In the genomic region with DNA sequence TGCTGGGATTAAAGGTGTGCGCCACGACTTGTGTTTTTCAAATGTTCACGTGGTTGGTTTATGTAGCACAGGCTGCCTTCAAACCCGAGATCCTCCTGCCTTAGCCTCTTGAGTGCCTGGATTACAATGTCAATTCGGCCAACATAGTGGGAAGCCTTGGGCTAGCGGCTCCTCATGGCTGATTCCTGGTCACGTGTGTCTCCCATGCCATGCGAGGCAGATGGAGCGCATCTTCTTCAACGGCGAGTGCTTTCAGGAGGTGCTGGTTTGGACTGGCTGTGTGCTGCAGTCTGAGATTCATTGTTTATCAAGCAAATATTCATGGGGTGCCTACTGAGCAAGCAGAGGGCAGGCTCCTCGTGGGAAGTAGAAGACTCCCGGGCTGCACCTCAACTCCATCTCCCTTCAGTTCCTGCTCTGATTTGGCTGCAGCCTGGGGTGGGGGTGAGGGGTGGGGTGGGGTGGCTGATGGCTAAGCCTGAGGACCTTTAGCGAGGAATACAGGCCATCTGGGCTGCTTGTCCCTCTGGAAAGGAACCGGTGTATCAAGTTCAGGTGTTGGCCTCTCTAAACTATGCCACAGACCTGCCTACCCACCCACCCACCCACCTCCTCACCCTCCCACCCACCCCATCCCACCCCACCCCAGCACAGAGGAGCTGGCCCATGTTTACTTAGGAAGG, we compare ENCODE assay signal across 19 mouse cellular contexts. TPM values are rescaled to one million over a fixed set of nuclear protein-coding genes. Genes with fewer than 3 reads are reported as not detected.
A peak's percentile ranks its signal among the peaks of the same experiment; 100 is the strongest.
DNase-seq lines count a peak whose midpoint lies in the region; ATAC-seq and TF ChIP-seq lines count a peak whose summit lies in the region.
"Had no signal": no experiment of that assay in that cellular context is flagged by ENCODE, and none has a peak within 500 bp of the region (broad histone marks: within the 10 kb centered on the region; RNA-seq: fewer than 3 reads in every experiment).

No protein-coding gene starts in this region.

- H3K9ac ChIP-seq in hindbrain, embryonic 13.5 days: no peak overlapping the region
- no peak overlapping the region for H3K9ac ChIP-seq in lung, embryonic 15.5 days
- no peak overlapping the region for H3K9ac ChIP-seq in embryonic facial prominence, embryonic 15.5 days
- no peak overlapping the region for H3K9ac ChIP-seq in stomach, postnatal 0 days (ENCODE audit: low read length)
- H3K9ac ChIP-seq: limb, embryonic 15.5 days; liver, postnatal 0 days; midbrain, embryonic 12.5 days; neural tube, embryonic 12.5 days had no signal

- no peaks in the 10 kb centered on the region for H3K36me3 ChIP-seq in hindbrain, embryonic 10.5 days
- H3K36me3 ChIP-seq in hindbrain, embryonic 13.5 days: no peaks in the 10 kb centered on the region
- no peaks in the 10 kb centered on the region for H3K36me3 ChIP-seq in lung, embryonic 15.5 days
- no peaks in the 10 kb centered on the region for H3K36me3 ChIP-seq in embryonic facial prominence, embryonic 15.5 days
- H3K36me3 ChIP-seq in stomach, postnatal 0 days (ENCODE audit: control insufficient read depth, insufficient read depth, low read length): no peaks in the 10 kb centered on the region
- H3K36me3 ChIP-seq: limb, embryonic 15.5 days; midbrain, embryonic 12.5 days; neural tube, embryonic 12.5 days had no signal

- no peak for TF ChIP-seq CTCF in stomach, postnatal 0 days (IDR thresholded peaks at IDR 0.05; ENCODE audit: low read depth)

- no peaks in the 10 kb centered on the region for H3K27me3 ChIP-seq in hindbrain, embryonic 10.5 days (ENCODE audit: insufficient read depth, poor library complexity, severe bottlenecking)
- no peaks in the 10 kb centered on the region for H3K27me3 ChIP-seq in hindbrain, embryonic 13.5 days
- no peaks in the 10 kb centered on the region for H3K27me3 ChIP-seq in lung, embryonic 15.5 days
- no peaks in the 10 kb centered on the region for H3K27me3 ChIP-seq in embryonic facial prominence, embryonic 15.5 days
- no peaks in the 10 kb centered on the region for H3K27me3 ChIP-seq in stomach, postnatal 0 days (ENCODE audit: control insufficient read depth, insufficient read depth, low read length)
- H3K27me3 ChIP-seq: limb, embryonic 15.5 days; midbrain, embryonic 12.5 days; neural tube, embryonic 12.5 days had no signal

- no peak overlapping the region for H3K4me3 ChIP-seq in hindbrain, embryonic 10.5 days
- no peak overlapping the region for H3K4me3 ChIP-seq in hindbrain, embryonic 13.5 days
- no peak overlapping the region for H3K4me3 ChIP-seq in lung, embryonic 15.5 days
- no peak overlapping the region for H3K4me3 ChIP-seq in embryonic facial prominence, embryonic 15.5 days (replicated peaks)
- H3K4me3 ChIP-seq in stomach, postnatal 0 days (ENCODE audit: low read depth, low read length): no peak overlapping the region
- H3K4me3 ChIP-seq: heart, adult 2 months; limb, embryonic 15.5 days; midbrain, embryonic 12.5 days; neural tube, embryonic 12.5 days had no signal

- WGBS in hindbrain, embryonic 10.5 days: 84% methylated on average over 15 of the region's 15 CpGs
- 82% methylated on average over 14 of the region's 15 CpGs for WGBS in hindbrain, embryonic 13.5 days
- 57% methylated on average over 15 of the region's 15 CpGs for WGBS in lung, embryonic 15.5 days
- WGBS in embryonic facial prominence, embryonic 15.5 days: 72% methylated on average over 15 of the region's 15 CpGs
- 52% methylated on average over 15 of the region's 15 CpGs for WGBS in stomach, postnatal 0 days

- no peaks in the 10 kb centered on the region for H3K9me3 ChIP-seq in hindbrain, embryonic 10.5 days
- no peaks in the 10 kb centered on the region for H3K9me3 ChIP-seq in hindbrain, embryonic 13.5 days
- no peaks in the 10 kb centered on the region for H3K9me3 ChIP-seq in lung, embryonic 15.5 days
- H3K9me3 ChIP-seq in embryonic facial prominence, embryonic 15.5 days (replicated peaks): no peaks in the 10 kb centered on the region
- no peaks in the 10 kb centered on the region for H3K9me3 ChIP-seq in stomach, postnatal 0 days (ENCODE audit: control insufficient read depth, low read length)
- H3K9me3 ChIP-seq: limb, embryonic 15.5 days; midbrain, embryonic 12.5 days; neural tube, embryonic 12.5 days had no signal

- no peak for TF ChIP-seq EP300 in stomach, postnatal 0 days (optimal IDR thresholded peaks at IDR 0.05)

- DNase-seq in hindbrain, embryonic 10.5 days (ENCODE audit: low spot score): no peak
- no peak for DNase-seq in lung, adult 18-20 months
- DNase-seq in stomach, postnatal 0 days (ENCODE audit: low spot score): no peak
- DNase-seq in layer of hippocampus, postnatal 10 days (ENCODE audit: low spot score in 2 of 2): no peak
- DNase-seq: adrenal gland, postnatal 25 days; gastrocnemius, postnatal 25 days; heart, adult 2 months; layer of hippocampus, postnatal 36 days; liver, postnatal 0 days; right cerebral cortex, adult 18-20 months; thymus, postnatal 4 days had no signal

- 0 out of 2 replicates have a peak overlapping the region, but pooled peaks have one; percentile 29 for H3K27ac ChIP-seq in hindbrain, embryonic 10.5 days
- no peak overlapping the region for H3K27ac ChIP-seq in hindbrain, embryonic 13.5 days
- H3K27ac ChIP-seq in lung, embryonic 15.5 days: peak overlapping the region; percentile 82
- peak overlapping the region; percentile 55; the same call in 1 of the 2 replicates for H3K27ac ChIP-seq in embryonic facial prominence, embryonic 15.5 days (replicated peaks)
- peak overlapping the region; percentile 49; the same call in 1 of the 2 replicates for H3K27ac ChIP-seq in stomach, postnatal 0 days (replicated peaks)
- H3K27ac ChIP-seq: heart, adult 2 months; limb, embryonic 15.5 days; midbrain, embryonic 12.5 days; neural tube, embryonic 12.5 days had no signal

- H3K4me2 ChIP-seq in hindbrain, embryonic 13.5 days: no peak overlapping the region
- H3K4me2 ChIP-seq in lung, embryonic 15.5 days: no peak overlapping the region
- H3K4me2 ChIP-seq in embryonic facial prominence, embryonic 15.5 days (replicated peaks): no peak overlapping the region
- H3K4me2 ChIP-seq in stomach, postnatal 0 days (replicated peaks; ENCODE audit: low read depth): no peak overlapping the region
- H3K4me2 ChIP-seq: limb, embryonic 15.5 days; midbrain, embryonic 12.5 days; neural tube, embryonic 12.5 days had no signal

- H3K4me1 ChIP-seq in hindbrain, embryonic 10.5 days (replicated peaks): peaks cover 43% of the 10 kb centered on the region
- H3K4me1 ChIP-seq in hindbrain, embryonic 13.5 days (replicated peaks): 0 out of 2 replicates have a peak, but pooled peaks cover 4% of the 10 kb centered on the region
- peaks cover 42% of the 10 kb centered on the region for H3K4me1 ChIP-seq in lung, embryonic 15.5 days
- peaks cover 39% of the 10 kb centered on the region for H3K4me1 ChIP-seq in embryonic facial prominence, embryonic 15.5 days
- H3K4me1 ChIP-seq in stomach, postnatal 0 days (replicated peaks; ENCODE audit: control insufficient read depth, insufficient read depth): no peaks in the 10 kb centered on the region
- H3K4me1 ChIP-seq: neural tube, embryonic 12.5 days had no signal

- no peak for ATAC-seq in hindbrain, embryonic 13.5 days (ENCODE audit: low FRiP score)
- ATAC-seq in lung, embryonic 15.5 days (ENCODE audit: borderline replicate concordance, extremely low read depth, low FRiP score, low TSS enrichment): peak; percentile 13; the same call in 1 of the 2 replicates
- ATAC-seq in embryonic facial prominence, embryonic 15.5 days (ENCODE audit: insufficient number of reproducible peaks, low FRiP score, low TSS enrichment, low read depth): no peak
- no peak for ATAC-seq in stomach, postnatal 0 days (ENCODE audit: low FRiP score, low TSS enrichment)
- ATAC-seq: activated CD4-positive, CD25-positive, alpha-beta regulatory T cell, adult 4 months; forebrain, embryonic 16.5 days had no signal

RNA-seq across cellular contexts. Expression of a gene that starts 26.2 kb away (rescaled TPM):
- polyA plus RNA-seq in hindbrain, embryonic 10.5 days (2016; fragmentation: Nextera tagmentation; extraction: Ambion mirVana): 186 and 206 TPM in 2 replicates
- 117 and 118 TPM in 2 replicates for polyA plus RNA-seq in hindbrain, embryonic 13.5 days (2015; fragmentation: Nextera tagmentation; extraction: Ambion mirVana)
- polyA plus RNA-seq in lung, embryonic 15.5 days (2015; fragmentation: Nextera tagmentation; extraction: Ambion mirVana): 141 and 145 TPM in 2 replicates
- polyA plus RNA-seq in embryonic facial prominence, embryonic 15.5 days (2015; fragmentation: Nextera tagmentation; extraction: Ambion mirVana): 150 and 157 TPM in 2 replicates
- 42.9 and 46.2 TPM in 2 replicates for polyA plus RNA-seq in stomach, postnatal 0 days (2015; fragmentation: Nextera tagmentation; extraction: Ambion mirVana)
- 10 to 100 TPM; 79.5 to 90.0 TPM for total RNA-seq in layer of hippocampus, postnatal 10 days (2021)
